Mouse (Mus musculus) spleen, adult 2 months (tissue): Measurements from ENCODE around the gene Pla2g16. TPM values are rescaled to one million over a fixed set of nuclear protein-coding genes. Genes with fewer than 3 reads are reported as not detected.

Source experiments
- DNase-seq, 2 experiments: peaks; one replicate each; pipeline versions ENCODE4 v3.0.0 to v3.0.0-alpha.2; 2012 to 2021; ENCODE audit warnings: low spot score in 2 of 2, low read depth in 1 of 2
- H3K27ac ChIP-seq: fragments of 200-500 bp; 2 replicates; pipeline ENCODE4 v1.5.1; 2012; ENCODE audit warnings: low read length, inconsistent platforms; ENCODE audit not compliant: insufficient read depth
- H3K27me3 ChIP-seq: fragments of 200-500 bp; 2 replicates; pipeline ENCODE4 v1.6.1; 2012; ENCODE audit warnings: mild to moderate bottlenecking, moderate library complexity, low read length, inconsistent platforms; ENCODE audit not compliant: control insufficient read depth, insufficient read depth
- H3K36me3 ChIP-seq: fragments of 200-500 bp; 2 replicates; pipeline ENCODE4 v1.6.1; 2012; ENCODE audit warnings: mild to moderate bottlenecking, low read length, inconsistent platforms; ENCODE audit not compliant: control insufficient read depth, insufficient read depth
- H3K4me1 ChIP-seq: fragments of 200-500 bp; 2 replicates; pipeline ENCODE4 v1.6.1; 2011; ENCODE audit warnings: inconsistent platforms; ENCODE audit not compliant: control insufficient read depth, insufficient read depth, insufficient read length
- H3K4me3 ChIP-seq: fragments of 200-500 bp; 2 replicates; pipeline ENCODE4 v1.5.1; 2011; ENCODE audit warnings: mild to moderate bottlenecking, inconsistent platforms; ENCODE audit not compliant: insufficient read depth, insufficient read length; ENCODE audit errors: extremely low read depth
- CTCF ChIP-seq: fragments of 200-500 bp; IDR thresholded peaks from 2 replicates; pipeline ENCODE4 v1.5.1; 2011; ENCODE audit warnings: mild to moderate bottlenecking, inconsistent platforms; ENCODE audit not compliant: insufficient read depth, insufficient read length, insufficient replicate concordance; ENCODE audit errors: extremely low read depth
- POLR2A ChIP-seq: fragments of 200-500 bp; IDR thresholded peaks from 2 replicates; pipeline ENCODE4 v1.6.1; 2011; ENCODE audit warnings: low read depth, low read length, inconsistent platforms
- WGBS: fragments of 180-500 bp; shearing (Covaris S2); methylation state at CpG from one replicate; pipeline ENCODE4 v1.1.7; 2018; 5-methylcytosine and 5-hydroxymethylcytosine counted together
- polyA plus RNA-seq: library from polyadenylated mRNA; depleted of rRNA; stranded (reverse); fragments of >200 nt; gene quantifications from 2 replicates; pipeline ENCODE4 v1.2.3, GENCODE M21; 2012

The Pla2g16 gene
- polyA plus RNA-seq, 1 experiment: 17.2 TPM

DNA sequence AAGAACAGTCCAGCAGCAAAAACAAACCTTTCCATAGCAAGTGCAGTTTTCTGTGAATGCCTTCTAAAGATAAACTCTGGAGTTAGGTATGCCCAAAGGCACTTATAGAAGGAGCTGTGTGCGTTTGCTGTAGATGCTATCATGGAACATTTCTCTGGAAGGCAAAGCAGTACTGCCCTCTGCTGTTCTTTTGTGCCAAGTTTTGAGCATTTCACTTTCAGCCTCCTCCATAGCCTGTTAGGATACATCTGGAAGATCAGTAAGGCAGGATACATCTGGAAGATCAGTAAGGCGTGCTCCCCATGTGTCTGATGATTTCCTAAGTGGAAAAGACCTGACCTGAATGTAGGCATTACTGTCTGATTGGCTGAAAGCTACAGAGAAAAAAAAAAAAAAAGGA, 38.3 kb downstream of the Pla2g16 start:
- DNase-seq: no peak
- TF ChIP-seq POLR2A (no peak), CTCF (peak; percentile 15; the same call in 1 of the 2 replicates)
- WGBS: 16% methylated on average over 2 of the region's 2 CpGs
- H3K27ac ChIP-seq: no peak overlapping the region
- H3K36me3 ChIP-seq: no peaks in the 10 kb centered on the region
- H3K4me1 ChIP-seq: no peaks in the 10 kb centered on the region
- H3K27me3 ChIP-seq: no peaks in the 10 kb centered on the region
- H3K4me3 ChIP-seq: no peak overlapping the region

GRCm38 (mm10) chr19:7598481-7598880, 41.2 kb downstream of the Pla2g16 start:
- Histone ChIP-seq H3K4me1 (no peaks in the 10 kb centered on the region), H3K27me3 (no peaks in the 10 kb centered on the region), H3K4me3 (no peak overlapping the region), H3K36me3 (no peaks in the 10 kb centered on the region), H3K27ac (no peak overlapping the region)
- no peak for TF ChIP-seq CTCF
- no peak for TF ChIP-seq POLR2A
- WGBS: 27% methylated on average over 4 of the region's 4 CpGs
- DNase-seq: no peak

GRCm38 (mm10) chr19:7601551-7601950, 44.3 kb downstream of the Pla2g16 start:
- no peak for TF ChIP-seq CTCF
- no peak for TF ChIP-seq POLR2A
- no peaks in the 10 kb centered on the region for H3K4me1 ChIP-seq
- DNase-seq: no peak
- H3K36me3 ChIP-seq: no peaks in the 10 kb centered on the region
- 87% methylated on average over 4 of the region's 4 CpGs for WGBS
- H3K4me3 ChIP-seq: no peak overlapping the region
- H3K27me3 ChIP-seq: no peaks in the 10 kb centered on the region
- H3K27ac ChIP-seq: no peak overlapping the region

GRCm38 (mm10) chr19:7604107-7604506, 46.8 kb downstream of the Pla2g16 start:
- no peak for DNase-seq
- H3K4me1 ChIP-seq: 0 out of 2 replicates have a peak, but pooled peaks cover 2% of the 10 kb centered on the region
- no peaks in the 10 kb centered on the region for H3K27me3 ChIP-seq
- no peak overlapping the region for H3K27ac ChIP-seq
- TF ChIP-seq POLR2A (no peak), CTCF (no peak)
- no peaks in the 10 kb centered on the region for H3K36me3 ChIP-seq
- 93% methylated on average over 10 of the region's 10 CpGs for whole genome bisulfite sequencing
- H3K4me3 ChIP-seq: no peak overlapping the region

GRCm38 (mm10) chr19:7605013-7605412, 47.8 kb downstream of the Pla2g16 start:
- H3K4me3 ChIP-seq: no peak overlapping the region
- no peak for TF ChIP-seq CTCF
- TF ChIP-seq POLR2A: no peak
- no peaks in the 10 kb centered on the region for H3K36me3 ChIP-seq
- H3K4me1 ChIP-seq: 0 out of 2 replicates have a peak, but pooled peaks cover 2% of the 10 kb centered on the region
- DNase-seq: no peak
- H3K27me3 ChIP-seq: no peaks in the 10 kb centered on the region
- no peak overlapping the region for H3K27ac ChIP-seq

DNA sequence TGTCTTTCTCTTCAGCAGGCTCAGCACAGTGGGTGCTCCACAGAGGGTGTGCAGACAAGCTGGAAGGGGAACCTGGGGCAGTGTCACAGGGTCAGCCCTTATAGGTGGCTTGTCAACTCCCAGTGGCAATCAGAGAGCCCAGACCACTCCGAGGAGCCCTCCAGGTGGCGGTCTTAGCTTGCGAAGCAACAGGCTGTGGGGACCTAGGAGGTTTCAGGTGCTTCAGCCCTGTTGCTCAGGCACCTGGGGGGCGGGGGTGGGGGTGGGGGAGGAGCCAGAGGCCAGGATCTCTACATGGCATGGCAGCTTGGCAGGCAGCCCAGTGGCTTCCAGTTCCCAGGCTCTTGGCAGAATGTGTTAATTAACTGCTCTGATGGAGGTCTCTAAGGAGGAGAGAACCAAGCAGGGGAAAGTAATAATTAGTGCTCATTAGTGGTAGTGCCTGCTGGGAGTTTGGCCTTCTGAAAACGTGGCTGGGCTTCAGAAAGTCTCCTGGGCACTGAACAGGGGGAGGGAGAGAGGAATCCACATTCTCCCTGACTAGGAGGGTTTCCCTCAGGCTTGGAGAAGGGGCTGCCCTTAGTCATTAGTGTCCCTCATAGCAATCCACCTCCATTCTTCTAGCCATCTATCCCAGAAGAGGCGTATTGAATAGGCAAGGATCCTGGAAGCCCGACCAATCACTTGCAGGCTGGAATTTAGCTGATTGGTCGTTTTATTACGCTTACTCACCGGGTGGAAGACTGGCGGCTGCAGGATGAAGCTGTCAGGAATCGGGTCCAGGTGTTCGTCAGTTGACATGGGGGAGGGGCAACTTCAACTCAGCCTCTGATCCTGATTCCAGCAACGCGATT, 48.9 kb downstream of the Pla2g16 start:
- 31% methylated on average over 15 of the region's 15 CpGs for WGBS
- H3K27me3 ChIP-seq: no peaks in the 10 kb centered on the region
- no peak for DNase-seq
- TF ChIP-seq CTCF (no peak), POLR2A (no peak)
- no peak overlapping the region for H3K4me3 ChIP-seq
- H3K27ac ChIP-seq: no peak overlapping the region
- 0 out of 2 replicates have a peak, but pooled peaks cover 2% of the 10 kb centered on the region for H3K4me1 ChIP-seq
- H3K36me3 ChIP-seq: no peaks in the 10 kb centered on the region
